Mouse (Mus musculus): ENCODE data around the gene Usp5. TPM values are rescaled to one million over a fixed set of nuclear protein-coding genes. Genes with fewer than 3 reads are reported as not detected.

Gene Usp5
- polyA plus RNA-seq, 1 experiment from 2014 or later = 143 TPM

- Histone ChIP-seq H3K9me3 (ENCODE audit: control insufficient read depth, low read length) (no peaks in the 10 kb centered on the region), H3K4me3 (ENCODE audit: low read depth, low read length) (no peak overlapping the region), H3K27ac (ENCODE audit: low read depth, low read length) (no peak overlapping the region), H3K27me3 (ENCODE audit: control insufficient read depth, insufficient read depth, low read length) (peaks cover 5% of the 10 kb centered on the region; the same call in 1 of the 2 replicates), H3K36me3 (ENCODE audit: control insufficient read depth, insufficient read depth, low read length) (no peaks in the 10 kb centered on the region), H3K4me1 (ENCODE audit: control insufficient read depth, insufficient read depth, low read length) (peaks cover 38% of the 10 kb centered on the region), H3K9ac (ENCODE audit: low read length) (no peak overlapping the region), H3K4me2 (peak overlapping the region; percentile 17; the same call in 1 of the 2 replicates)
- ATAC-seq (ENCODE audit: low FRiP score) (no peak), DNase-seq (ENCODE audit: low spot score, missing footprints) (no peak)
- 80% methylated on average over 19 of the region's 19 CpGs for WGBS
Measured at GRCm38 (mm10) chr6:124861266-124861665, 32.0 kb upstream of the Usp5 start.

DNA sequence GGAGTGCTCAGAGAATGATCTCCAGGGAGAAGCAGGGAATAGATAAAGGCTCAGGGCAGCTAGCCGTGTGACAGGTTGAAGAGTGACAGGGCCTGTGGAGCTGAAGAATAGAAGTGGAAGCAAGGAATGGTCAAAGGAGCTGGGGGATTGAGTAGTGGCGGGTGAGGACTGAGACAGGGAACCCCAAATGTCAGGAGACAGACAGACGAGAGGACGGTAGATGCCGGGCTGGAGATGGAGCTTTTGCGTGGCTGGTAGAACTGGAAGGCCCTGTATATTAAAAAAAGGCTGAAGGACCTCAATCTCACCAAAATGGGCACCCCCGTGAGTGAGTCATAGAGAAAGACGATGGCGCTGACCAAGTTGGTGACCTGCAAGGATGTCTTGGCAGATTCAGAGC is 31.2 kb upstream of the Usp5 start:
- ATAC-seq (ENCODE audit: low FRiP score) (no peak), DNase-seq (ENCODE audit: low spot score, missing footprints) (no peak)
- no peak overlapping the region for H3K4me2 ChIP-seq
- WGBS = 81% methylated on average over 9 of the region's 9 CpGs
- H3K36me3 ChIP-seq (ENCODE audit: control insufficient read depth, insufficient read depth, low read length) = no peaks in the 10 kb centered on the region
- peak overlapping the region; percentile 47 for H3K9ac ChIP-seq (ENCODE audit: low read length)
- no peaks in the 10 kb centered on the region for H3K9me3 ChIP-seq (ENCODE audit: control insufficient read depth, low read length)
- H3K27ac ChIP-seq (ENCODE audit: low read depth, low read length) = no peak overlapping the region
- H3K4me3 ChIP-seq (ENCODE audit: low read depth, low read length) = no peak overlapping the region
- peaks cover 3% of the 10 kb centered on the region; the same call in 1 of the 2 replicates for H3K27me3 ChIP-seq (ENCODE audit: control insufficient read depth, insufficient read depth, low read length)
- H3K4me1 ChIP-seq (ENCODE audit: control insufficient read depth, insufficient read depth, low read length) = peaks cover 39% of the 10 kb centered on the region

GRCm38 (mm10) chr6:124859725-124860124 is 30.4 kb upstream of the Usp5 start:
- ATAC-seq (ENCODE audit: low FRiP score) = peak; percentile 14
- H3K4me1 ChIP-seq (ENCODE audit: control insufficient read depth, insufficient read depth, low read length) = peaks cover 39% of the 10 kb centered on the region
- DNase-seq (ENCODE audit: low spot score, missing footprints) = peak; percentile 99
- no peaks in the 10 kb centered on the region for H3K9me3 ChIP-seq (ENCODE audit: control insufficient read depth, low read length)
- peaks cover 3% of the 10 kb centered on the region; the same call in 1 of the 2 replicates for H3K27me3 ChIP-seq (ENCODE audit: control insufficient read depth, insufficient read depth, low read length)
- peak overlapping the region; percentile 47 for H3K9ac ChIP-seq (ENCODE audit: low read length)
- WGBS = 10% methylated on average over 12 of the region's 12 CpGs
- no peak overlapping the region for H3K4me3 ChIP-seq (ENCODE audit: low read depth, low read length)
- peak overlapping the region; percentile 6; the same call in 1 of the 2 replicates for H3K4me2 ChIP-seq
- no peak overlapping the region; the same call in 1 of the 2 replicates for H3K27ac ChIP-seq (ENCODE audit: low read depth, low read length)
- no peaks in the 10 kb centered on the region for H3K36me3 ChIP-seq (ENCODE audit: control insufficient read depth, insufficient read depth, low read length)

- no peak overlapping the region for H3K9ac ChIP-seq (ENCODE audit: low read length)
- H3K36me3 ChIP-seq (ENCODE audit: control insufficient read depth, insufficient read depth, low read length) = no peaks in the 10 kb centered on the region
- 79% methylated on average over 28 of the region's 28 CpGs for WGBS
- DNase-seq (ENCODE audit: low spot score, missing footprints) (no peak), ATAC-seq (ENCODE audit: low FRiP score) (no peak)
- no peak overlapping the region for H3K4me3 ChIP-seq (ENCODE audit: low read depth, low read length)
- no peak overlapping the region; the same call in 1 of the 2 replicates for H3K4me2 ChIP-seq
- peaks cover 3% of the 10 kb centered on the region; the same call in 1 of the 2 replicates for H3K27me3 ChIP-seq (ENCODE audit: control insufficient read depth, insufficient read depth, low read length)
- no peaks in the 10 kb centered on the region for H3K9me3 ChIP-seq (ENCODE audit: control insufficient read depth, low read length)
- H3K27ac ChIP-seq (ENCODE audit: low read depth, low read length) = no peak overlapping the region
- peaks cover 35% of the 10 kb centered on the region for H3K4me1 ChIP-seq (ENCODE audit: control insufficient read depth, insufficient read depth, low read length)
Measured at GRCm38 (mm10) chr6:124858561-124859318, 29.5 kb upstream of the Usp5 start.

DNA sequence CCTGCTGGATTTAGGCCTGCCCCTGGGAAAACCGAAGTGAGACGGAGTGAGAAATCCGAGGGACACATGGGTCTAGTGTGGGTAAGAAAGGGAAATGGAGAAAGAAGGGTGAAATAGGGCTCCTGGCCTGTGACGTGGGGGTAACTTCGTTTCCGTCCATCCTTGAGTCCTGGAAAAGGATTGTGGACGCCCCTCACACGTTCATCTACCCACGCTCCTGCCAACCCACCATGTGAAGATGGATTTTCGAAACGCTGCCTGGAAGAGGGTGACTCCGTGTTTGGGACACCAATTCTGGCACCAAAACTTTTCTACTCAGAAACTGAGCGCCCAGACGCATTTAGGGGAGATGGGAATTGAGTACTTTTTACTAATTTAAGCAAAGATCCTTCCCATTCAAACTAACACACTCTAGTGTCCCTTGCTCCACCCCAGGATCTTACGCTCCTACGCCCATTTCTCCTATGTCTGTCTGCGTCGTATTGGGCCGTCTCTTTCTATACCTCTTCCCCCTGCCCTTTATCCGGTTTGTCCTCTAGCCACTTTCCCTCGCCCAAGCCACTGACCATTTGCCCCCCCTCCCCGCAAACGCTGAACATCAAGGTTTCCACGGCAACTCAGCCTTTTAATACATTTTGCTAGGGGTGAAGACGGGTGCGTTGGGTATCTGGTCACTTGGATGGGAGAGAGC is 28.7 kb upstream of the Usp5 start:
- peak overlapping the region; percentile 71 for H3K4me3 ChIP-seq (ENCODE audit: low read depth, low read length)
- no peak overlapping the region for H3K27ac ChIP-seq (ENCODE audit: low read depth, low read length)
- DNase-seq (ENCODE audit: low spot score, missing footprints) (no peak), ATAC-seq (ENCODE audit: low FRiP score) (no peak)
- H3K4me1 ChIP-seq (ENCODE audit: control insufficient read depth, insufficient read depth, low read length) = peaks cover 32% of the 10 kb centered on the region
- H3K4me2 ChIP-seq = peak overlapping the region; percentile 67
- H3K27me3 ChIP-seq (ENCODE audit: control insufficient read depth, insufficient read depth, low read length) = peaks cover 3% of the 10 kb centered on the region; the same call in 1 of the 2 replicates
- no peaks in the 10 kb centered on the region for H3K9me3 ChIP-seq (ENCODE audit: control insufficient read depth, low read length)
- H3K36me3 ChIP-seq (ENCODE audit: control insufficient read depth, insufficient read depth, low read length) = no peaks in the 10 kb centered on the region
- 25% methylated on average over 26 of the region's 26 CpGs for WGBS
- H3K9ac ChIP-seq (ENCODE audit: low read length) = peak overlapping the region; percentile 94

DNA sequence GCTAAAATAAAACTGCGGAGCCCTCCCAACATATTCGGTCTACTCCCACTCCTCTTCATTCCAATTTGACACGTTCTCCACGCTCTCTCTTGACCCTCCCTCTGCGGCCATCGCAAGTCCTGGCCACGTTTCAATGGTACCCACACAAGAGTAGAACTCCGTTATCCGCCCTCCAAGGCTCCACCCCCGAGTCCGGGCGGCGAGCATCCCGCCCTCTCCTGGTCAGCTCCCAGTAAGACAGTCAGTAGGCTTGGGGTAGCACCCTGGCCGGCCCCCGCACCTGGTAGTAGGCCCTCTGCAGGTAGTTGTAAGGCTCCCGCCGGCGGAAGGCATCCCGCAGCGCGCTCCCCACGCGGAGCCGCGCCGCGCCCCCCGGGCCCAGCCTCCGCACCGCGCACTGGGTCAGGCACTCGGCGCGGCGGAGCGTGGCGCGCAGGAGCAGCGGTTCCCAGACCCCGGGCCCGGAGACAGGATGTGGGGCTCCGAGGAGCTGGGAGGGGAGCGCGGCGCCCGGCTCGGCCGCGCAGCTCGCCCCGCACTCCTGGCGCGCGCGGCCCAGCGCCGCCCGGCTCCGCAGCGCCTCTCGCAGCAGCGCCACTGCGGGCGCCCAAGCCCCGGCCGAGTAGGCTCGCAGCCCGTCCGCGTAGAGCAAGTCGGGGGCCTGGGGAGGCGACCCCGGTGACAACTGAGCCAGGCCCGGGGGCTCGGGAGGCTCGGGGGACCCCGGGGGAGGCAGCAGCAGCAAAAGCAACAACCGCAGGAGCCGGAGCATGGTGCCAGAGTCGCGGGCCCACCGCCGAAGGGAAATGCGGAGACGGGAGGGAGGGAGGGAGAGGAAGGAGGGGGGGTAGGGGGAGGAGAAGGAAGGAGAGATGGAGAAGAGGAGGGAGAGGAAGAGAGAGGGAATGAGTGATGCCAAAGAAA is 27.9 kb upstream of the Usp5 start, which contains the start of gene P3h3:
Gene P3h3 (minus strand): TSS at position 837 of the 924 bp plus-strand sequence.
- WGBS = under 1% methylated on average over 70 of the region's 86 CpGs
- ATAC-seq (ENCODE audit: low FRiP score) = peak; percentile 88
- H3K4me1 ChIP-seq (ENCODE audit: control insufficient read depth, insufficient read depth, low read length) = peaks cover 26% of the 10 kb centered on the region

GRCm38 (mm10) chr6:124856321-124856720 is 27.0 kb upstream of the Usp5 start:
- H3K27ac ChIP-seq (ENCODE audit: low read depth, low read length) = 0 out of 2 replicates have a peak overlapping the region, but pooled peaks have one; percentile 82

More for the DNA sequence above, 27.9 kb upstream of the Usp5 start, which contains the start of gene P3h3:
- H3K9me3 ChIP-seq (ENCODE audit: control insufficient read depth, low read length) = no peaks in the 10 kb centered on the region
- peak within 1 kb of the TSS; percentile 71 for H3K4me3 ChIP-seq (ENCODE audit: low read depth, low read length)
- peaks cover 3% of the 10 kb centered on the region; the same call in 1 of the 2 replicates for H3K27me3 ChIP-seq (ENCODE audit: control insufficient read depth, insufficient read depth, low read length)
- H3K4me2 ChIP-seq = peak within 1 kb of the TSS; percentile 67
- peak within 1 kb of the TSS; percentile 94 for H3K9ac ChIP-seq (ENCODE audit: low read length)
- peak; percentile 97 for DNase-seq (ENCODE audit: low spot score, missing footprints)
- no peaks in the 10 kb centered on the region for H3K36me3 ChIP-seq (ENCODE audit: control insufficient read depth, insufficient read depth, low read length)
- H3K27ac ChIP-seq (ENCODE audit: low read depth, low read length) = peak within 1 kb of the TSS; percentile 82

DNA sequence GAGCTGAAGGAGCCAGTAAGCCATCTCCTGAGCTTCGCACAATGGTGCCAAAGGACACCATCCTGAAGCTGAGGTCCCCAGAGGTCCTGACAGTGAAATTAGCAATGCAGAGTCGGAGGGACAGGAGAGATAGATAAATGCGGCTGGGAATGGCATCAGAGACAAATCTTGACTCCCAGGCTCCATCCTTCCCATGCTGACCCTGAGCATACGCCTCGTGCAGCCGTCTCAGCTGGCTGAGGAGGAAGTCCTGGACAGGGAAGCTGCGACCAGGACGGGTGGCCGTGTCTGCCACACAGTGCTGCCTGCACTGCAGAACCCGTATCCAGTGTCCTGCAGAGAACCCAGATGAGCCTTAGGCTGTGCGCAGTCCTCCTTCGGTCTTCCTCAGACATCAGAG is 25.4 kb upstream of the Usp5 start:
- no peak overlapping the region for H3K9ac ChIP-seq (ENCODE audit: low read length)
- 72% methylated on average over 12 of the region's 12 CpGs for WGBS

More at GRCm38 (mm10) chr6:124856321-124856720, 27.0 kb upstream of the Usp5 start:
- peak; percentile 23; the same call in 1 of the 2 replicates for ATAC-seq (ENCODE audit: low FRiP score)
- DNase-seq (ENCODE audit: low spot score, missing footprints) = peak; percentile 92
- WGBS = 9% methylated on average over 14 of the region's 14 CpGs
- Histone ChIP-seq H3K27me3 (ENCODE audit: control insufficient read depth, insufficient read depth, low read length) (peaks cover 3% of the 10 kb centered on the region; the same call in 1 of the 2 replicates), H3K4me2 (peak overlapping the region; percentile 67), H3K36me3 (ENCODE audit: control insufficient read depth, insufficient read depth, low read length) (no peaks in the 10 kb centered on the region), H3K4me1 (ENCODE audit: control insufficient read depth, insufficient read depth, low read length) (peaks cover 17% of the 10 kb centered on the region), H3K9ac (ENCODE audit: low read length) (peak overlapping the region; percentile 94), H3K9me3 (ENCODE audit: control insufficient read depth, low read length) (no peaks in the 10 kb centered on the region), H3K4me3 (ENCODE audit: low read depth, low read length) (peak overlapping the region; percentile 71)

More for the DNA sequence above, 25.4 kb upstream of the Usp5 start:
- no peak overlapping the region; the same call in 1 of the 2 replicates for H3K27ac ChIP-seq (ENCODE audit: low read depth, low read length)
- DNase-seq (ENCODE audit: low spot score, missing footprints) = no peak
- H3K27me3 ChIP-seq (ENCODE audit: control insufficient read depth, insufficient read depth, low read length) = peaks cover 3% of the 10 kb centered on the region; the same call in 1 of the 2 replicates
- H3K4me1 ChIP-seq (ENCODE audit: control insufficient read depth, insufficient read depth, low read length) = peaks cover 11% of the 10 kb centered on the region
- no peaks in the 10 kb centered on the region for H3K9me3 ChIP-seq (ENCODE audit: control insufficient read depth, low read length)
- no peak overlapping the region for H3K4me2 ChIP-seq
- H3K36me3 ChIP-seq (ENCODE audit: control insufficient read depth, insufficient read depth, low read length) = no peaks in the 10 kb centered on the region
- H3K4me3 ChIP-seq (ENCODE audit: low read depth, low read length) = no peak overlapping the region
- no peak for ATAC-seq (ENCODE audit: low FRiP score)

Measured in midbrain, embryonic 11.5 days (tissue).